Mouse (Mus musculus) spleen, postnatal 0 days (tissue): ENCODE results near the gene Cpm. TPM values are rescaled to one million over a fixed set of nuclear protein-coding genes. Genes with fewer than 3 reads are reported as not detected.

Source experiments
- polyA plus RNA-seq: library from polyadenylated mRNA; unstranded; fragments of >200 nt; fragmentation: Nextera tagmentation; extraction: Ambion mirVana; gene quantifications from 2 replicates; pipeline ENCODE4 v1.2.1, GENCODE M21; 2015

Cpm gene
- 0.93 and 1.2 TPM in 2 replicates for polyA plus RNA-seq

DNA sequence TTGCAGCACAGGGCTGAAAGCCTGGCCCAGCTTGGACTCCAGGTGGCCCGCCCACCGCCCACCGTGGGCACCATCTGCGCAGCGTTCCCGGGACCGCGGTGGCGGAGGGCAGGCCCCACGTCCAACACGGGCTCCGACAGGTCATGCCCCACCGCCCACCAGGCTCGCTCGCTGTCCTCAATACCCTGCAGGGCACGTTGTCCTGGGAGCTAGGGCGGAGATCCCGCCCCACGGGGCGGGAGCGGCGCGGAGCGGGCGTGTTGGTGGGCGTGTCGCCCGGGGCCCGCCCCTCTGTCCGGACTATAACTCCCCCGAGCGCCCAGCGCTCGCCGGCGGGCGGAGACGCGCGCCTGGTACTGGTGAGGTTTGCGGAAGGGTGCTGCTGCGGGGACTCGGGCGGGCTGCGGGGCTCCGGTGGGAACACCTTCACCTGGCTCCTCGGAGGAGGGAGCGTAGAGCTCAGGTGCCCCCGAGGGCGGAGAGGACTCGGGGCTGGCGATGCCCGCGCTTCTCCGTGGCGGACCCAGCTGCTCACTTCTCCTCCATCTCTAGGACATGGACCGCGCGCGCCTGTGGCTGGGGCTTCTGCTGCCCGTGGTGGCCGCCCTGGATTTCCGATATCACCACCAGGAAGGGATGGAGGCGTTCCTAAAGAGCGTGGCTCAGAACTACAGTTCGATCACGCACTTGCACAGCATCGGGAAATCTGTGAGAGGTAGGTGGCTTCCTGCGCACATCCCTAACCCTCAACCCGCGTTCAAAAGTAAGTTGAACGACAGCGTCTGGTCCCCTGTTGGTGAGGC, at the start of gene Cpm:
TSS of gene Cpm (plus strand) at position 332 of the 803 bp plus-strand sequence.

GRCm38 (mm10) chr10:117710604-117711141, 81.4 kb downstream of the Cpm start, which contains the start of gene Mdm2:
Mdm2 (minus strand) TSS chr10:117710758.

Other genes starting within 250 kb of the Cpm start
- 76.5 and 80.2 TPM in 2 replicates for gene Cpsf6, start 249.5 kb upstream of the Cpm start, polyA plus RNA-seq
- 18.5 and 18.7 TPM in 2 replicates for gene Mdm2, start 81.3 kb downstream of the Cpm start, polyA plus RNA-seq
- 2.8 and 3.5 TPM in 2 replicates for gene Slc35e3, start 116.9 kb downstream of the Cpm start, polyA plus RNA-seq
- 34.6 and 41.3 TPM in 2 replicates for gene Nup107, start 163.2 kb downstream of the Cpm start, polyA plus RNA-seq
- gene Rap1b, start 216.5 kb downstream of the Cpm start, polyA plus RNA-seq, result 142 and 166 TPM in 2 replicates